Mouse (Mus musculus) frontal cortex, postnatal 14 days (tissue): ENCODE results near the gene Rab29.
"Not testable (repeated sequence)": the region's sequence is repeated elsewhere in the genome, so short reads cannot be mapped to it uniquely, and the experiment has no call there.

Source experiments
- DNase-seq, 2 experiments: peaks; one replicate each; pipeline ENCODE4 v3.0.0; 2022; ENCODE audit warnings: low spot score in 2 of 2

Rab29 gene

DNA sequence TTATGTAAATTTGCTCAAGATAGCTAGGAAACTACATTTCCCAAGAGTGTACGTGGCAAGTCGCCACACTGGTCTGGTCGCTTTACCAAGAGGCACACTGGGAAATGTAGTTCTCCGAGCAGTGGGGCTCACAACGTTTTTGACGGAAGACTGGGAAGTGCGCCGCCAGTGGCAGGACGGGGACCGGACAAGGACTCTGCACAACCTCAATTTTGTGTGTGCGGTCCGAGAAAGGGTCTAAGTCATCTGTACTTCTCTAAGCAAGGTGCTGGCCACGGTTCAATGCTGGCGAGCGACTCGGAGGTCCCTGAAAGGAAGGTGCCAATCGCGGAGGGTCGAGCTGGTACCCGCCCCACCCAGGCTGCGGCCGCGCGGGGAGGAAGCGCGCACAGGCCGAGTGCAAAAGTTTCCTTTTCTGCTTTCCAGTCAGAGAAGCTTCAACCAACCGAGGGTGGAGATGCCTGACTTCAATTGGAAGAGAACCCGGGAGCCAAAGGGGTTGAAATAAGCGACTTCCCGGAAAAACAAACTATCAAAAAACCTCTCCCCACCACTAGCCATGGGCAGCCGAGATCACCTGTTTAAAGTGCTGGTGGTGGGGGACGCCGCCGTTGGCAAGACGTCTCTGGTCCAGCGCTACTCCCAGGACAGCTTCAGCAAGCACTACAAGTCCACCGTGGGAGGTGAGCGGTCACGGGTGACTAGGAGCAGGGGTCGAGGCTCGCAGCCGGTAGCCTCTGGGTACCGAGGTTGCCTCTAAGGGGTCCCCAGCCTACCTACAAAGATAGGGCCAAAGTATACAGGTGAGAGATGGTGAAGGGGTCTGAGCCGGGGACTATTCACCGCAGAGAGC lies at the start of gene Rab29:
Gene Rab29 (plus strand): TSS at position 132 of the 853 bp plus-strand sequence.
- peak; percentile 83 to 85 for DNase-seq

- DNase-seq, result not testable (repeated sequence)
Measured at GRCm38 (mm10) chr1:131820353-131820752, 46.7 kb upstream of the Rab29 start.

- DNase-seq, result no peak
Measured at GRCm38 (mm10) chr1:131820887-131821328, 46.1 kb upstream of the Rab29 start.

GRCm38 (mm10) chr1:131822292-131822691 lies 44.7 kb upstream of the Rab29 start:
- DNase-seq, result no peak

DNA sequence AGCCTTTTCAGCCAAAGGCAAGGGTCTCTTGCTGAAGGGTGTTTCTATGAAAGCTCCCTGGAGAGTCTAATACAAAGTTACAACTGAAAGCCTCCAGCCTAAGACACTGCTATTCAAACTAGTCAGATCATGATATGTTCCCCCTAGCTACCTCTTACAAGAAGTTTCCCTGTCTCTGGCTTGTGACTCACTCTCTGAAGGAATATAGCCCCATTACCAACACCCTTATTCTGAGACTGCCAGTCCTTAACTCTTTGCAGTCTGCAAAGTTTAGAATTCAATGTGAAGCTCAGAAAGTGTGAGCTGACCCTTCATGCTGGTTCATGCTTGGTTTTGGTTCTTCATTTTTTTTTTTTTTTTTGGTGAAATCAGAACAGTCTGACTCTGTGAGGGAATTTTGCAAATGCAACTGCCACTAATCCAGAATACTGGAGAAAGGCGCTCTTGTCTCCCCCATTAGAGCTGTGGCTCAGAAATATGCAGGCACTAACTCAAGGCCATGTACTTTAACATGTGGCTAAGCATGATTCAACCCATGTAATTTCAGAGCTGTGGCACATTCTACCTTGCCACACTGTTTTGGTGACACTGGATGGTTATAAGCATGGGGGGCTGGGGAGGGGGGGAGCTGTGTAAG lies 44.0 kb upstream of the Rab29 start:
- DNase-seq, result no peak

GRCm38 (mm10) chr1:131823563-131823962 lies 43.5 kb upstream of the Rab29 start:
- DNase-seq, result no peak

- DNase-seq, result no peak
Measured at GRCm38 (mm10) chr1:131824528-131825181, 42.4 kb upstream of the Rab29 start.

GRCm38 (mm10) chr1:131827207-131827786 lies 39.7 kb upstream of the Rab29 start, which contains the start of gene Slc41a1:
Gene Slc41a1, plus strand, starts transcription at chr1:131827493.
- no peak for DNase-seq

DNA sequence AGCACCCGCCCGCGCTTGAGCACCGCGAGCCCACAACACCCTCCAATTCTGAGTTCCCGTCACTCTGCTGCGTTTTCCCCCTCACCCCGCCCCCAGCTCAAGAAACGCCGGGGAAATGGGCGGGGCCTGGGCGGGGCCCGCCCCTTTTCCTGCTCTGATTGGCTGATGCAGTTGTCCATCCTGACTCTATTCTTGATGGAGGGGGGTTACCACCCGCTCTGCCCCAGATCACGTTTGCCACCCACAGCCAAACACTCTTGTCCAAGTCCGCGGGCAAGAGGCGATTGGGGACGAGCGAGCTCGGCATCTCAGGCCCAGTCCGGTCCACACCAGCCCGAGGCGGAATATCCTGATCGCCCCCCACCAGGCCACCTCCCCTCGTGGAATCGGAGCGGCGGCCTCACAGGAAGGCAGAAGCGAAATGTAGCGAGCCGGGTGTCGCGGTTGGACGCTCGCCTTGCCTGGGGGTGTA lies 39.2 kb upstream of the Rab29 start:
- DNase-seq, result peak; percentile 92 to 95

DNA sequence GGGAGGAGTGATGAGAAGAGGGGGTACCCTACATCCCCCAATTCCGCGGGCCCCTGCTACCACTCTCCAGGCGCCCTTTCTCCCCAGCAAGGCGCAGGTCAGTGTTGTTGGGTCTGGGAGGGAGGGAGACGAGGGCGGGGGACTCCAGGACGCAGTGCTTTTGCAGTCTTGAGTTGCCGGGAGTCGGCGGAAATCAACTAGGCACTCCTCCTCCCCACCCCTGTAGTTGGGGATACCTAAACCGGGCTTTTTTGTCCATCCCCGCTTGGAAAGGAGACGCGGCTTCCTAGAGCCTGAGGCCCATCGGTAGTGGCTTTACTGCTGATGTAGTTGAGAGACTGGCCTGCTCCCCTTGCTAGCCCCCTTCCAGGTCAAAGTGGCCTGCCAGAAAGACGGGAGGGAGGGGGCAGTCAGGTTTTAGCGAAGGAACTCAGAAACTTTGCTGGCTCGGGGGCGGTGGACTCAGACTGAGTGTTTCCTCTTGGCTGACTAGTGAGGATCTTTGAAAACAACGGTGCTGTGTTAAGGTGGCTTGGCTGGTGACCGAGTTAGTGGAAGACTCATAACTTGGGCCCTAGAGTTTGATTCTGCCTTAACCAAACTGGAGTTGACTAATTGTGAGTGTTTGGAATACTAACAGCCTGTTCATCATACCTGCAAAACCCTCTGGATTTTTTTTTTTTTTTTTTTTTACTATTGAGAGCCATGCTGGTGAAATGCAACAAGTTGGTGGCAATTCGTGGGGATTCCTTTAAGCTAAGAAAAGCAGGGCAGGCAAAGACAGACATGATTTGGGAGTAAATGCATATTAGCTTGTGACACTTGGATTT lies 38.5 kb upstream of the Rab29 start:
- peak in 1 of 2 experiments; percentile 29 for DNase-seq

DNA sequence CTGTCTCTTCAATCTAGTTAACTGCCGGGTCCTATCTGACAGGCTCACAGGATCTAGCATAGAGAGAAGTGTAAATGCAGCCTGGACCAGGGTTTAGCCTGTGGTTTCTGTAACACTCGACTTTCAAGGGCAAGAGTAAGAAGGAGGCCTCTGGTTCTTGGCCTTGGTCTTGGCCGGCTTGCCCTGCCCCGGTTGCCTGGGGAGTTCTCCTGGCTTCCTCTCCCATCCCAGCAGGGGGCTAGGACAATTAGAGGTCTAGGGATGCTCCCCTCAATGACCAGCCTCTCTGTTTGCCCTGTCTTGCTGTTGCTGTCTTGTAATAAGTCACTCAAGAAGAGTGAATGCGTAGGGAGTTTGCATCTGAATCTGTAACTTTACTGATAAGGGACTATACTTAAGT lies 37.7 kb upstream of the Rab29 start:
- no peak for DNase-seq

- DNase-seq, result no peak
Measured at GRCm38 (mm10) chr1:131830561-131830960, 36.5 kb upstream of the Rab29 start.

GRCm38 (mm10) chr1:131830971-131831641 lies 35.9 kb upstream of the Rab29 start:
- DNase-seq, result no peak

DNA sequence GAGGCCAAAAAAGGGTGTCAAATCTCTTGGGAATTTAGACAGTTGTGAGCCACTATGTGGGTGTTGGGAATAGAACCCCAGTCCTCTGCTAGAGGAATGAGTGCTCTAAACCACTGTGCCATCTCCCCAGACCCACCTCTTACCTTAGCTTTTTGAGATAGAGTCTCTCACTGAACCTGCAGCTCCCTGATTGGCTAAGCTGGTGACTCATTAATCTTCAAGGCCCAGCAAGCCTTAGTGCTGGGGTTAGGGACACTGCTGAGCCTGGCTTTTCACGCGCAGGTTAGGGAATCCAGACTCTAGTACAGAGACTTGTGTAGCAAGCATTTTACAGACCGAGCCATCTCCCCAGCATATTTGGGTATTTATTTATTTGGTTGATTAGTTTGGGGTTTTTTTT lies 30.0 kb upstream of the Rab29 start:
- DNase-seq, result no peak

DNA sequence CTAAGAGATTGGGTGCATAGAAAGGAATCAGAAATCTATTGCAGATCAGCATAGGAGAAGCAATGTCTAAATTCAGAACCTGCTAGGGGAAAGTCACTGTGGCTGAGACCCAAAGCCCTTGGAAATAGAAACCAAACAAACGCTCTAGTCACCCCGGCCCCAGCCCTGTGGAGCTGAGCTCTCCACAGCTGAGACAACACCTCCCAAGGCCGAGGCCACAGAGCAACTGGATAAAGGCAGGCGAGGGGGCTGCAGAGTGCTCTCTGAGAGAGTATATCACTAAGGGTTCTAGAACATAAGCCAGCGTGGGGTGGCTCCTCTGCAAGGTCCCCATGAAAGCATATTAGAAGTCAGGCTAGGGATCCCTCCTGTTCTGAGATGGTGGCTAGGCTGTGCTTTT lies 28.5 kb upstream of the Rab29 start:
- DNase-seq, result no peak

DNA sequence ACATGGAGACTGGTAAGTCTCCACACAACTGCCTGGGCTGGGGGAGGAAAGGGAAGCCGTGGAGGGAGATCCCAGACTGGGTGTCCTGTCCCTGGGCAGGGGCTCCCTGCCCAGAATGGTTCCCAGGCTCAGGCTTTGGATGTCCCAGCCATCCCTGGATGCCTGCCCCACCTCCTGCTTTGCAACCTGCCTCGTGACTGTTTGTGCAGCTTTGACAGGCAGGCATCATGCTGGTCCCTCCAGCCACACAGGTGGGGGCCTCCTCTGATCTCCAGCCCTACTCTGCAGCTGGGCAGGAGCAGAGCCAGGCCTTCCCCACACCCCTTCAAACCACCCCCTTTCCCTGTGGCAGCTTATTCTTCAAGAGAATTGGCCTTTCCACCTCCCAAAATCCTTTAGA lies 27.7 kb upstream of the Rab29 start:
- DNase-seq, result no peak

GRCm38 (mm10) chr1:131842221-131842620 lies 24.8 kb upstream of the Rab29 start:
- no peak for DNase-seq

DNA sequence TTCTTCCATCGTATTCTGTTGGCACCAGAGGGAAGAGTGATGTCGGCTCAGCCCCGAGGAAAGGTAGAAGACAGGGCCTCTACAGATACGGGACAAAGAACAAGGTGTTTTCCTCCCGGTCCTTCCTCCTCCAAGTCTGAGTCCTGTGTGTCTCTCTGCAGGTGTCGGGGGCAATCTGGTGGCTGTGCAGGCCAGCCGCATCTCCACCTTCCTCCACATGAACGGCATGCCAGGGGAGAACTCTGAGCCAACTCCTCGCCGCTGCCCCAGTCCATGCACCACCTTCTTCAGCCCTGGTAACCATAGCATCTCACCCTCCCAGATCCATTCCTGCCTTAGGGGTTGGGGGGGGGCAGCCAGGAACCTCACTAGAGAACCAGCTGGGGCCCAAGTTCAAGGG lies 23.3 kb upstream of the Rab29 start:
- no peak for DNase-seq

GRCm38 (mm10) chr1:131844883-131845282 lies 22.1 kb upstream of the Rab29 start:
- DNase-seq, result no peak

GRCm38 (mm10) chr1:131846255-131846654 lies 20.8 kb upstream of the Rab29 start:
- DNase-seq, result peak in 1 of 2 experiments; percentile 49
